Mouse (Mus musculus): ENCODE results near the gene Pcsk2. TPM values are rescaled to one million over a fixed set of nuclear protein-coding genes. Genes with fewer than 3 reads are reported as not detected.

Gene Pcsk2
- polyA plus RNA-seq, 1 experiment, result not detected

DNA sequence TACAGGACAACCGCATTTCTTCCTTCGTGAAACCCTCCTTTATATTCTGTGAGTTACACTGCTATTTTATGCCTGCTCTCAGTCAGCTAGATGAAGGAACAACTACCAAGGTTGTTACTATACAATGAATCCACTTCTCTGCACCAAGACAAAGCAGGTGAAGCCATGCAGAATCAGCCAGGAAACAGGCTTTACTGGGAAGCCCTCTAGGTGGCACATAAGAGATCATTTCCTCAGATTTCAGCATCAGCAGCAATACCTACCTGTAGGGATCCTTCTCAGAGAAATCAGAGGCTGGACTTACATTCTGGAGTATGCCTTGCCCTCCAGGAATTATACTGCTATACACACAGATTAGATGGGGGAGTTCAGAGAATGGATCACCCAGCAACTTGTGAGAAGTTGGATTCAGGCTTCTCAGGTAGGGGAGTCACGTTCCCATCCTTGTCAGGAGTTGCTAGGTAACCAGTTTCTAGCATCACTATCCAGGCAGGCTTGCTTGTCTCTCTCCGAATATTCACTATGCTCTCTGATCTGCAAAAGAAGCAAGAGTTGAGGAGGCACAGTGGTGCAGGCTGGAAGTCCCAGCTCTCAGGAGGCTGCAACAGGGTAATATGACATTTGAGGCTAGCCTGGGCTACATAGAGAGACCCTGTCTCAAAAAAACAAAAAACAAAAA lies 250.5 kb downstream of the Pcsk2 start:
- Histone ChIP-seq H3K4me1 (ENCODE audit: control insufficient read depth, insufficient read depth, insufficient read length) (no peaks in the 10 kb centered on the region), H3K4me3 (ENCODE audit: extremely low read depth, insufficient read depth, insufficient read length) (no peak overlapping the region), H3K27me3 (ENCODE audit: control insufficient read depth, insufficient read depth, low read length) (no peaks in the 10 kb centered on the region), H3K36me3 (ENCODE audit: control insufficient read depth, insufficient read depth, low read length) (no peaks in the 10 kb centered on the region), H3K27ac (ENCODE audit: insufficient read depth, low read length) (no peak overlapping the region)
- DNase-seq (ENCODE audit: low read depth in 1 of 2, low spot score in 2 of 2), result no peak
- WGBS, result 79% methylated on average over 4 of the region's 4 CpGs
- no peak for TF ChIP-seq CTCF (IDR thresholded peaks at IDR 0.05; ENCODE audit: extremely low read depth, insufficient read depth, insufficient read length, insufficient replicate concordance)
- TF ChIP-seq POLR2A (IDR thresholded peaks at IDR 0.05; ENCODE audit: low read depth, low read length), result no peak

GRCm38 (mm10) chr2:143801097-143801496 lies 255.1 kb downstream of the Pcsk2 start:
- 49% methylated on average over 5 of the region's 5 CpGs for WGBS
- no peak for DNase-seq (ENCODE audit: low read depth in 1 of 2, low spot score in 2 of 2)
- H3K4me3 ChIP-seq (ENCODE audit: extremely low read depth, insufficient read depth, insufficient read length), result no peak overlapping the region
- TF ChIP-seq POLR2A (IDR thresholded peaks at IDR 0.05; ENCODE audit: low read depth, low read length) (no peak), CTCF (IDR thresholded peaks at IDR 0.05; ENCODE audit: extremely low read depth, insufficient read depth, insufficient read length, insufficient replicate concordance) (no peak)
- H3K27me3 ChIP-seq (ENCODE audit: control insufficient read depth, insufficient read depth, low read length), result no peaks in the 10 kb centered on the region
- H3K36me3 ChIP-seq (ENCODE audit: control insufficient read depth, insufficient read depth, low read length), result no peaks in the 10 kb centered on the region
- no peaks in the 10 kb centered on the region for H3K4me1 ChIP-seq (ENCODE audit: control insufficient read depth, insufficient read depth, insufficient read length)
- H3K27ac ChIP-seq (ENCODE audit: insufficient read depth, low read length), result no peak overlapping the region

GRCm38 (mm10) chr2:143806140-143806923 lies 260.4 kb downstream of the Pcsk2 start:
- Histone ChIP-seq H3K4me1 (ENCODE audit: control insufficient read depth, insufficient read depth, insufficient read length) (no peaks in the 10 kb centered on the region), H3K4me3 (ENCODE audit: extremely low read depth, insufficient read depth, insufficient read length) (no peak overlapping the region), H3K27me3 (ENCODE audit: control insufficient read depth, insufficient read depth, low read length) (no peaks in the 10 kb centered on the region), H3K27ac (ENCODE audit: insufficient read depth, low read length) (no peak overlapping the region), H3K36me3 (ENCODE audit: control insufficient read depth, insufficient read depth, low read length) (no peaks in the 10 kb centered on the region)
- no peak for DNase-seq (ENCODE audit: low read depth in 1 of 2, low spot score in 2 of 2)
- TF ChIP-seq POLR2A (IDR thresholded peaks at IDR 0.05; ENCODE audit: low read depth, low read length), result no peak
- TF ChIP-seq CTCF (IDR thresholded peaks at IDR 0.05; ENCODE audit: extremely low read depth, insufficient read depth, insufficient read length, insufficient replicate concordance), result no peak
- WGBS, result 79% methylated on average over 15 of the region's 15 CpGs

GRCm38 (mm10) chr2:143806924-143807664 lies 261.1 kb downstream of the Pcsk2 start:
- 90% methylated on average over 9 of the region's 9 CpGs for WGBS
- Histone ChIP-seq H3K27me3 (ENCODE audit: control insufficient read depth, insufficient read depth, low read length) (no peaks in the 10 kb centered on the region), H3K27ac (ENCODE audit: insufficient read depth, low read length) (no peak overlapping the region), H3K4me1 (ENCODE audit: control insufficient read depth, insufficient read depth, insufficient read length) (no peaks in the 10 kb centered on the region), H3K4me3 (ENCODE audit: extremely low read depth, insufficient read depth, insufficient read length) (no peak overlapping the region), H3K36me3 (ENCODE audit: control insufficient read depth, insufficient read depth, low read length) (no peaks in the 10 kb centered on the region)
- TF ChIP-seq POLR2A (IDR thresholded peaks at IDR 0.05; ENCODE audit: low read depth, low read length), result no peak
- TF ChIP-seq CTCF (IDR thresholded peaks at IDR 0.05; ENCODE audit: extremely low read depth, insufficient read depth, insufficient read length, insufficient replicate concordance), result no peak
- no peak for DNase-seq (ENCODE audit: low read depth in 1 of 2, low spot score in 2 of 2)

DNA sequence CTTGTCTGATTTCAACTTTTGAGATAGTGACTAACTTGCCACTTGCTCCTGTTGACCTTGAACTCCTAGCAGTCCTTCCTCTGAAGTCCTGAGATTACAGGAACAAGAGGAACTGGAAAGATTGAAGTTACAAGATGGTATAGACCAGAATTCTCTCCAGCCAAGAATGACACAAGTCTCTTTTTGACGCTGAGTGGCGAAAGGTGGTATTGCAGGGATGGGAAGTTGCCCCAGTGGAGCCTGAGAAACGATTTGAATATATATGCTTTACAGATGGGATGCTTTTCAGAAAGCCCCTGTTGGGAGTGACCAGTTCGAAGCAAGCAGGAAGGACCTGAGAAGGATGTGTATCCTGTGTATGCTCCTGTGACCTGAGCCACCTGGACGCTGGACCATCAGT lies 262.8 kb downstream of the Pcsk2 start:
- Histone ChIP-seq H3K27me3 (ENCODE audit: control insufficient read depth, insufficient read depth, low read length) (no peaks in the 10 kb centered on the region), H3K4me1 (ENCODE audit: control insufficient read depth, insufficient read depth, insufficient read length) (no peaks in the 10 kb centered on the region)
- TF ChIP-seq POLR2A (IDR thresholded peaks at IDR 0.05; ENCODE audit: low read depth, low read length), result no peak
- TF ChIP-seq CTCF (IDR thresholded peaks at IDR 0.05; ENCODE audit: extremely low read depth, insufficient read depth, insufficient read length, insufficient replicate concordance), result no peak

DNA sequence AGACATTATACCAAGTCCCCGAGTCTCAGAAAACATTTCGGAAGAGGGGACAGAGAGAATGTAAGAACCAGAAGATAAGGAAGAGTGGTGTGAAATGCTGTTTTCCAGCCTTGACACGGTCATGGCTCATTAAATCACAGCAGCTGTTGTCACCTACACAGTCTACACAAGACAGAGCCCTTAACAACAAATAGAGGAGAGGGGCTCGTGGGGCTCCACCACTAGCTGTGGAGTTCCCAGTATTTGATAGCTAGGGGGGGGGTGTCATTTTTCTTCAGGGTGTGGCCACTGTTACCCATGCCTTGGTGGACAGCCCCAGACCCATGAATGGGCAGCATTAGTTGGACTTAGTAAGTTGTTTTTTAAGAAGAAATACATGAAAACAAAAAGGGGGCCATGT lies 266.3 kb downstream of the Pcsk2 start:
- Histone ChIP-seq H3K4me1 (ENCODE audit: control insufficient read depth, insufficient read depth, insufficient read length) (no peaks in the 10 kb centered on the region), H3K27me3 (ENCODE audit: control insufficient read depth, insufficient read depth, low read length) (no peaks in the 10 kb centered on the region), H3K4me3 (ENCODE audit: extremely low read depth, insufficient read depth, insufficient read length) (no peak overlapping the region), H3K36me3 (ENCODE audit: control insufficient read depth, insufficient read depth, low read length) (no peaks in the 10 kb centered on the region), H3K27ac (ENCODE audit: insufficient read depth, low read length) (no peak overlapping the region)
- 81% methylated on average over 4 of the region's 4 CpGs for WGBS
- no peak for DNase-seq (ENCODE audit: low read depth in 1 of 2, low spot score in 2 of 2)
- TF ChIP-seq CTCF (IDR thresholded peaks at IDR 0.05; ENCODE audit: extremely low read depth, insufficient read depth, insufficient read length, insufficient replicate concordance), result no peak
- no peak for TF ChIP-seq POLR2A (IDR thresholded peaks at IDR 0.05; ENCODE audit: low read depth, low read length)

More for the DNA sequence above, 262.8 kb downstream of the Pcsk2 start:
- no peak overlapping the region for H3K27ac ChIP-seq (ENCODE audit: insufficient read depth, low read length)
- H3K36me3 ChIP-seq (ENCODE audit: control insufficient read depth, insufficient read depth, low read length), result no peaks in the 10 kb centered on the region
- H3K4me3 ChIP-seq (ENCODE audit: extremely low read depth, insufficient read depth, insufficient read length), result no peak overlapping the region
- WGBS, result 62% methylated on average over 5 of the region's 5 CpGs
- DNase-seq (ENCODE audit: low read depth in 1 of 2, low spot score in 2 of 2), result no peak
